Mouse (Mus musculus) CH12.LX (cell line): ENCODE data around the gene BC049762. TPM values are rescaled to one million over a fixed set of nuclear protein-coding genes. Genes with fewer than 3 reads are reported as not detected.

Source experiments
- DNase-seq: peaks from one replicate; pipeline ENCODE4 v3.0.0-alpha.2; 2013; ENCODE audit errors: extremely low read depth
- H3K27ac ChIP-seq: 2 replicates; pipeline ENCODE4 v1.5.1; 2012; ENCODE audit warnings: low read depth, mild to moderate bottlenecking, control low read depth, moderate library complexity; ENCODE audit not compliant: insufficient read depth
- H3K27me3 ChIP-seq: replicated peaks from 2 replicates; pipeline ENCODE3; 2012; ENCODE audit warnings: inconsistent platforms
- H3K36me3 ChIP-seq, 2 experiments: replicated peaks in 1 of 2; 2 replicates each; pipeline versions ENCODE3 to v1.6.1; 2012; ENCODE audit warnings: inconsistent platforms in 1 of 2, low read length in 1 of 2, mild to moderate bottlenecking in 1 of 2, mixed read lengths in 1 of 2, moderate library complexity in 1 of 2; ENCODE audit not compliant: control insufficient read depth in 1 of 2, insufficient read depth in 1 of 2
- H3K4me1 ChIP-seq, 2 experiments: 2 replicates each; pipeline ENCODE4 v1.6.1; 2012; ENCODE audit warnings: inconsistent platforms in 1 of 2, moderate library complexity in 1 of 2; ENCODE audit not compliant: insufficient read depth in 2 of 2, control insufficient read depth in 1 of 2
- H3K4me2 ChIP-seq: 2 replicates; pipeline ENCODE4 v1.6.1; 2012; ENCODE audit warnings: low read depth, mild to moderate bottlenecking, control low read depth; ENCODE audit not compliant: poor library complexity, insufficient read depth, severe bottlenecking
- H3K4me3 ChIP-seq, 3 experiments: fragments of 150-350 bp in 1 of 3; sonication (generic) in 1 of 3; replicated peaks in 1 of 3; 2 replicates each; pipeline versions ENCODE3 to v1.5.1; 2011 to 2012; ENCODE audit warnings: low read depth in 2 of 3, low read length in 2 of 3, mild to moderate bottlenecking in 2 of 3, moderate library complexity in 2 of 3, control low read depth in 1 of 3, improper control_type of control experiment in 1 of 3, inconsistent platforms in 1 of 3, mixed read lengths in 1 of 3; ENCODE audit not compliant: poor library complexity in 1 of 3
- H3K79me2 ChIP-seq: replicated peaks from 2 replicates; pipeline ENCODE4 v1.6.1; 2012; ENCODE audit warnings: mild to moderate bottlenecking, moderate library complexity; ENCODE audit not compliant: control insufficient read depth, poor library complexity, insufficient read depth, severe bottlenecking; ENCODE audit errors: extremely low read depth
- H3K9ac ChIP-seq: 2 replicates; pipeline ENCODE4 v1.6.1; 2012; ENCODE audit warnings: low read depth, mild to moderate bottlenecking, control low read depth, moderate library complexity; ENCODE audit not compliant: insufficient read depth
- H3K9me3 ChIP-seq: replicated peaks from 2 replicates; pipeline ENCODE3; 2012; ENCODE audit warnings: low read length, inconsistent platforms, mixed read lengths
- BHLHE40 ChIP-seq: IDR thresholded peaks from 2 replicates; pipeline ENCODE4 v1.6.1; 2011; ENCODE audit warnings: mild to moderate bottlenecking, low read depth, low read length, improper control_type of control experiment
- CHD1 ChIP-seq: IDR thresholded peaks from 2 replicates; pipeline ENCODE4 v1.6.1; 2012; ENCODE audit warnings: low read depth, low read length, improper control_type of control experiment, inconsistent platforms
- CTCF ChIP-seq, 2 experiments: IDR thresholded peaks in 1 of 2; conservative IDR thresholded peaks in 1 of 2; 2 replicates each; pipeline ENCODE4 v1.5.1; 2011 to 2012; ENCODE audit warnings: low read depth in 2 of 2, low read length in 2 of 2, improper control_type of control experiment in 1 of 2, inconsistent platforms in 1 of 2, mild to moderate bottlenecking in 1 of 2, moderate library complexity in 1 of 2
- E2F4 ChIP-seq: IDR thresholded peaks from 2 replicates; pipeline ENCODE4 v1.6.1; 2011; ENCODE audit warnings: low read depth, low read length, improper control_type of control experiment; ENCODE audit not compliant: insufficient replicate concordance
- ELF1 ChIP-seq: IDR thresholded peaks from 2 replicates; pipeline ENCODE4 v1.6.1; 2014; ENCODE audit warnings: low read depth, mild to moderate bottlenecking, inconsistent platforms, low read length, improper control_type of control experiment
- ETS1 ChIP-seq: conservative IDR thresholded peaks from 2 replicates; pipeline ENCODE4 v1.6.1; 2012; ENCODE audit warnings: low read depth, mild to moderate bottlenecking, inconsistent platforms, low read length, improper control_type of control experiment, moderate library complexity
- HCFC1 ChIP-seq: IDR thresholded peaks from 2 replicates; pipeline ENCODE4 v1.6.1; 2012; ENCODE audit warnings: low read depth, mild to moderate bottlenecking, inconsistent platforms, low read length, improper control_type of control experiment
- IRF4 ChIP-seq: IDR thresholded peaks from 2 replicates; pipeline ENCODE4 v1.6.1; 2014; ENCODE audit warnings: low read depth, mild to moderate bottlenecking, inconsistent platforms, low read length, improper control_type of control experiment
- MAX ChIP-seq: IDR thresholded peaks from 2 replicates; pipeline ENCODE4 v1.6.1; 2011; ENCODE audit warnings: low read length, improper control_type of control experiment
- MEF2A ChIP-seq: IDR thresholded peaks from 2 replicates; pipeline ENCODE4 v1.6.1; 2014; ENCODE audit warnings: low read depth, mild to moderate bottlenecking, inconsistent platforms, low read length, improper control_type of control experiment, borderline replicate concordance
- MXI1 ChIP-seq: IDR thresholded peaks from 2 replicates; pipeline ENCODE4 v1.6.1; 2011; ENCODE audit warnings: mild to moderate bottlenecking, low read depth, low read length, improper control_type of control experiment
- MYC ChIP-seq: IDR thresholded peaks from 2 replicates; pipeline ENCODE4 v1.6.1; 2011; ENCODE audit warnings: low read depth, mild to moderate bottlenecking, improper control_type of control experiment, low read length
- NELFE ChIP-seq: IDR thresholded peaks from 2 replicates; pipeline ENCODE4 v1.6.1; 2011; ENCODE audit warnings: low read depth, low read length, improper control_type of control experiment
- NRF1 ChIP-seq: IDR thresholded peaks from 2 replicates; pipeline ENCODE4 v1.6.1; 2014; ENCODE audit warnings: low read depth, mild to moderate bottlenecking, inconsistent platforms, low read length, improper control_type of control experiment, moderate library complexity
- POLR2A ChIP-seq: IDR thresholded peaks from 2 replicates; pipeline ENCODE4 v1.6.1; 2011; ENCODE audit warnings: low read depth, mild to moderate bottlenecking, improper control_type of control experiment, low read length
- POLR2AphosphoS2 ChIP-seq: IDR thresholded peaks from 2 replicates; pipeline ENCODE4 v1.6.1; 2011; ENCODE audit warnings: low read depth, low read length, improper control_type of control experiment
- RAD21 ChIP-seq: IDR thresholded peaks from 2 replicates; pipeline ENCODE4 v1.6.1; 2011; ENCODE audit warnings: low read depth, mild to moderate bottlenecking, low read length, improper control_type of control experiment, moderate library complexity
- RCOR1 ChIP-seq: conservative IDR thresholded peaks from 2 replicates; pipeline ENCODE4 v1.6.1; 2012; ENCODE audit warnings: low read depth, mild to moderate bottlenecking, inconsistent platforms, low read length, improper control_type of control experiment
- SIN3A ChIP-seq: IDR thresholded peaks from 2 replicates; pipeline ENCODE4 v1.6.1; 2012; ENCODE audit warnings: low read length, improper control_type of control experiment, inconsistent platforms
- TBP ChIP-seq: conservative IDR thresholded peaks from 2 replicates; pipeline ENCODE4 v1.6.1; 2011; ENCODE audit warnings: low read depth, low read length, improper control_type of control experiment
- TCF12 ChIP-seq: IDR thresholded peaks from 2 replicates; pipeline ENCODE4 v1.6.1; 2014; ENCODE audit warnings: low read depth, mild to moderate bottlenecking, inconsistent platforms, low read length, improper control_type of control experiment
- UBTF ChIP-seq: IDR thresholded peaks from 2 replicates; pipeline ENCODE4 v1.6.1; 2012; ENCODE audit warnings: low read depth, mild to moderate bottlenecking, inconsistent platforms, low read length, improper control_type of control experiment, moderate library complexity
- USF1 ChIP-seq: IDR thresholded peaks from 2 replicates; pipeline ENCODE4 v1.6.1; 2014; ENCODE audit warnings: low read depth, mild to moderate bottlenecking, inconsistent platforms, low read length, improper control_type of control experiment
- ZMIZ1 ChIP-seq: IDR thresholded peaks from 2 replicates; pipeline ENCODE4 v1.6.1; 2012; ENCODE audit warnings: low read depth, mild to moderate bottlenecking, inconsistent platforms, low read length, improper control_type of control experiment
- dilution Hi-C: fragments of 300-500 bp; cut with MboI; formaldehyde crosslinking; loops from 2 replicates; pipeline ENCODE4 v1.14.3; 2020; ENCODE audit warnings: low sequenced_read_pairs; ENCODE audit not compliant: extremely low pct_unique_long_range_greater_than_20kb, extremely low pct_ligation_motif_present
- in situ Hi-C: fragments of 300-500 bp; cut with MboI; formaldehyde crosslinking; loops from 3 replicates; pipeline ENCODE4 v1.14.3; 2019; ENCODE audit warnings: low sequenced_read_pairs, low pct_ligation_motif_present, low pct_unique_long_range_greater_than_20kb, mixed read lengths
- polyA plus RNA-seq: library from polyadenylated mRNA; unstranded; fragments of >175 nt; gene quantifications from 2 replicates; pipeline ENCODE4 v1.2.1, GENCODE M21; 2012; ENCODE audit warnings: low read depth; ENCODE audit not compliant: insufficient read length
- total RNA-seq, 2 experiments: library from RNA; depleted of rRNA; stranded (reverse); fragments of 300-350 nt in 1 of 2; fragments of >200 nt in 1 of 2; gene quantifications; 2 replicates each; pipeline ENCODE4 v1.2.3; 2012 to 2014

Gene BC049762
- total RNA-seq (2012; rRNA removed) (0.25 and 0.34 TPM in 2 replicates), total RNA-seq (2014; rRNA removed) (0.36 TPM in 1 of 2 replicates, not detected in the other), polyA plus RNA-seq (0.31 and 0.38 TPM in 2 replicates)

DNA sequence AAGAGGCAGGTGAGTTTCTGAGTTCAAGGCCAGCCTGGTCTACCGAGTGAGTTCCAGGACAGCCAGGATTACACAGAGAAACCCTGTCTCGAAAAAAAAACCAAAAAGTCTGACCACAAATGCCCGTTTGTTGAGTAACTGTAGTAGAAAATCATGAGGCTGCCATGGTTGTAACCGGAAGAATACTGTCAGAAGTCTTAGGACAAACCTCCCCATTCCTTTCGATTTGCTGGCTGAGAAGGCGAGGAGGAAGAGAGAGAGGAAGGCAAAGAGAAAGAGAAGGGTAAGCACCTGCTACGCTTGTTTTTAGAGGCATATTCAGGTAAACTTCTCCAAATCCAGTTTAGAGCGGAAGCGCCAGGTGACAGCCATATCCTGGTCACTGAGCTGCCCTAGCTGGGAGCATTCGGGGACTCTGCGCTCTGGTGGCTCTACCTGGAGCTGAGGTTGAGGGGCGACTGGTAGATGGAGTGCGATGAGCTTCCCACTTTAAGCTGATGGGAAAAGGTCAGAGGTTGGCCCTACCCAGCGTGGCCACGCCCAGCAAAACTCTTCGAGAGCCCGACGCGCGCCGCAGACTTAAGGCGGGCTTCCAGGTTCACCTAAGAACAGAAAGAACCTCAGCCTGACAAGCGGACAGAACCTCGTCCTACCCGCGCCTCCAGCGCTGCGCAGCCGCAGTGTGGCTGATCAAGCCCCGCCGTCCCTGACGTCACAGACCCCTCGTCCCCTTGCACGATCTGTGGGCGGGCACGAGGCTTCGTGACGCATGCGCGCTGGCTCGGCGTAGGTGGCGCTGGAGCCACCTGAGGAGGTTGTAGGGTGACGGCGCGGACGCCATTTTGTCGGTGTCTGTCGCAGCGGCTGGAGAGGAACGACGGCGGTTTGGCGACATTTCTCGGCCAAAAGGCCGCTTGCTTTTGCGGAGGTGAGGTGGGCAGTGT lies at the start of gene BC049762:
Gene BC049762, minus strand, starts transcription at position 705 of the 944 bp plus-strand sequence.
- in situ Hi-C loops: loop anchor here (25.0 kb wide), 1 partner anchor 450 kb away; no protein-coding TSS in a partner anchor
- H3K27me3 ChIP-seq: peaks cover 18% of the 10 kb centered on the region
- peaks cover 0 to 21% of the 10 kb centered on the region in 2 experiments; a peak in 3 of 4 replicates for H3K4me1 ChIP-seq
- H3K79me2 ChIP-seq: peaks cover 45% of the 10 kb centered on the region
- peak; percentile 99 for DNase-seq
- TF ChIP-seq MAX (peak; percentile 90; the same call in 1 of the 2 replicates), ZMIZ1 (peak; percentile 92), CTCF (conservative IDR thresholded peaks at IDR 0.05 in 1 of 2, IDR thresholded peaks at IDR 0.05 in 1 of 2; ENCODE audit: low read depth in 2 of 2, low read length in 2 of 2) (0 out of 4 replicates have a peak, but pooled peaks of 1 of the 2 experiments have one; percentile 31), POLR2A (peak; percentile 98), USF1 (peak; percentile 57), RCOR1 (no peak), SIN3A (peak; percentile 64), NELFE (peak; percentile 95), MYC (peak; percentile 81; the same call in 1 of the 2 replicates), RAD21 (no peak), IRF4 (peak; percentile 28; the same call in 1 of the 2 replicates), MEF2A (peak; percentile 9; the same call in 1 of the 2 replicates), TBP (peak; percentile 80), NRF1 (peak; percentile 95), POLR2AphosphoS2 (peak; percentile 93), E2F4 (0 out of 2 replicates have a peak, but pooled peaks have one; percentile 67), HCFC1 (peak; percentile 64), MXI1 (no peak; the same call in 1 of the 2 replicates), UBTF (no peak), ELF1 (peak; percentile 57), CHD1 (no peak; the same call in 1 of the 2 replicates), BHLHE40 (peak; percentile 87), ETS1 (no peak; the same call in none of the 2 replicates), TCF12 (peak; percentile 90)
- TF ChIP-seq, all 38 proteins: peak for 18
- Histone ChIP-seq H3K4me2 (peak within 1 kb of the TSS; percentile 100), H3K9me3 (no peaks in the 10 kb centered on the region), H3K27ac (peak within 1 kb of the TSS; percentile 89), H3K36me3 (peaks cover 7 to 19% of the 10 kb centered on the region in 2 experiments), H3K9ac (peak within 1 kb of the TSS; percentile 96), H3K4me3 (peak within 1 kb of the TSS; percentile 88 to 94 (median 93))
- dilution Hi-C loops: no loop called here
